Mouse (Mus musculus) frontal cortex, adult (tissue): ENCODE data around the gene Map4k5.

Experiments
- ATAC-seq: cut with Nextera tagmentation; 2 replicates; pipeline ENCODE4 v1.9.2; 2017; ENCODE audit warnings: mild to moderate bottlenecking, moderate library complexity, mixed read lengths; ENCODE audit not compliant: low TSS enrichment

The Map4k5 gene

GRCm38 (mm10) chr12:69788380-69788779, 104.6 kb downstream of the Map4k5 start:
- no peak for ATAC-seq

GRCm38 (mm10) chr12:69785471-69785870, 107.5 kb downstream of the Map4k5 start:
- no peak for ATAC-seq

- ATAC-seq = no peak
These were observed 109.6 kb downstream of the Map4k5 start for GRCm38 (mm10) chr12:69783247-69784025.

- no peak for ATAC-seq
These were observed 110.9 kb downstream of the Map4k5 start for GRCm38 (mm10) chr12:69781935-69782650.

GRCm38 (mm10) chr12:69781480-69781879, 111.5 kb downstream of the Map4k5 start:
- no peak for ATAC-seq

GRCm38 (mm10) chr12:69777957-69778356, 115.0 kb downstream of the Map4k5 start:
- no peak for ATAC-seq

GRCm38 (mm10) chr12:69777341-69777730, 115.7 kb downstream of the Map4k5 start:
- ATAC-seq = no peak

- ATAC-seq = no peak
These were observed 116.2 kb downstream of the Map4k5 start for GRCm38 (mm10) chr12:69776607-69777340.

- no peak for ATAC-seq
These were observed 124.2 kb downstream of the Map4k5 start for GRCm38 (mm10) chr12:69768841-69769240.

- no peak for ATAC-seq
These were observed 125.3 kb downstream of the Map4k5 start for GRCm38 (mm10) chr12:69767476-69768258.

GRCm38 (mm10) chr12:69766185-69766904, 126.7 kb downstream of the Map4k5 start:
- no peak for ATAC-seq

GRCm38 (mm10) chr12:69765543-69765942, 127.5 kb downstream of the Map4k5 start:
- ATAC-seq = no peak

GRCm38 (mm10) chr12:69761603-69762002, 131.4 kb downstream of the Map4k5 start:
- ATAC-seq = no peak

GRCm38 (mm10) chr12:69760743-69761406, 132.1 kb downstream of the Map4k5 start:
- peak; percentile 31; the same call in 1 of the 2 replicates for ATAC-seq

- no peak for ATAC-seq
These were observed 133.0 kb downstream of the Map4k5 start for GRCm38 (mm10) chr12:69760014-69760413.

- no peak for ATAC-seq
These were observed 133.6 kb downstream of the Map4k5 start for GRCm38 (mm10) chr12:69759267-69759885.

- no peak for ATAC-seq
These were observed 134.5 kb downstream of the Map4k5 start for GRCm38 (mm10) chr12:69758221-69759185.

- peak; percentile 68 for ATAC-seq
These were observed 135.4 kb downstream of the Map4k5 start for GRCm38 (mm10) chr12:69757418-69758141.
